Mouse (Mus musculus): ENCODE data around the gene Matn4. TPM values are rescaled to one million over a fixed set of nuclear protein-coding genes. Genes with fewer than 3 reads are reported as not detected.

Gene Matn4
- total RNA-seq, 2 experiments from 2014 or later, result 1.2 to 2.3 TPM

GRCm38 (mm10) chr2:164436961-164437360, 32.0 kb upstream of the Matn4 start:
- intact Hi-C loops (cut with DNase I), result no loop called here
- no peak for DNase-seq

GRCm38 (mm10) chr2:164436215-164436913, 31.4 kb upstream of the Matn4 start:
- intact Hi-C loops (cut with DNase I), result no loop called here
- DNase-seq, result no peak

GRCm38 (mm10) chr2:164435216-164436090, 30.5 kb upstream of the Matn4 start:
- no peak for DNase-seq

GRCm38 (mm10) chr2:164434681-164435080, 29.7 kb upstream of the Matn4 start:
- intact Hi-C loops (cut with DNase I), result no loop called here
- no peak for DNase-seq

More at GRCm38 (mm10) chr2:164435216-164436090, 30.5 kb upstream of the Matn4 start:
- intact Hi-C loops (cut with DNase I), result no loop called here

- intact Hi-C loops (cut with DNase I), result no loop called here
- DNase-seq, result no peak
Observed at GRCm38 (mm10) chr2:164433278-164433895, 28.4 kb upstream of the Matn4 start.

- intact Hi-C loops (cut with DNase I), result no loop called here
- DNase-seq, result peak; percentile 42 to 50
Observed at GRCm38 (mm10) chr2:164432541-164433191, 27.7 kb upstream of the Matn4 start.

- intact Hi-C loops (cut with DNase I), result no loop called here
- no peak for DNase-seq
Observed at GRCm38 (mm10) chr2:164431676-164432465, 26.9 kb upstream of the Matn4 start.

GRCm38 (mm10) chr2:164430697-164431096, 25.7 kb upstream of the Matn4 start:
- intact Hi-C loops (cut with DNase I), result no loop called here
- DNase-seq, result no peak

- intact Hi-C loops (cut with DNase I), result no loop called here
- no peak for DNase-seq
Observed at GRCm38 (mm10) chr2:164429881-164430615, 25.1 kb upstream of the Matn4 start.

- intact Hi-C loops (cut with DNase I), result no loop called here
- DNase-seq, result no peak
Observed at GRCm38 (mm10) chr2:164428451-164428850, 23.5 kb upstream of the Matn4 start.

GRCm38 (mm10) chr2:164426952-164427351, 22.0 kb upstream of the Matn4 start:
- intact Hi-C loops (cut with DNase I), result no loop called here
- no peak for DNase-seq

GRCm38 (mm10) chr2:164426121-164426520, 21.2 kb upstream of the Matn4 start:
- intact Hi-C loops (cut with DNase I), result no loop called here
- no peak for DNase-seq

GRCm38 (mm10) chr2:164425401-164425800, 20.4 kb upstream of the Matn4 start:
- intact Hi-C loops (cut with DNase I), result no loop called here
- DNase-seq, result no peak

- DNase-seq, result no peak
- intact Hi-C loops (cut with DNase I), result no loop called here
Observed at GRCm38 (mm10) chr2:164424406-164424805, 19.4 kb upstream of the Matn4 start.

- no peak for DNase-seq
- intact Hi-C loops (cut with DNase I), result no loop called here
Observed at GRCm38 (mm10) chr2:164423464-164423863, 18.5 kb upstream of the Matn4 start.

GRCm38 (mm10) chr2:164422675-164423393, 17.9 kb upstream of the Matn4 start:
- DNase-seq, result no peak
- intact Hi-C loops (cut with DNase I), result no loop called here

GRCm38 (mm10) chr2:164421979-164422378, 17.0 kb upstream of the Matn4 start:
- DNase-seq, result no peak
- intact Hi-C loops (cut with DNase I), result no loop called here

- no peak for DNase-seq
- intact Hi-C loops (cut with DNase I), result no loop called here
Observed at GRCm38 (mm10) chr2:164421306-164421705, 16.3 kb upstream of the Matn4 start.

GRCm38 (mm10) chr2:164419489-164419888, 14.5 kb upstream of the Matn4 start:
- intact Hi-C loops (cut with DNase I), result no loop called here
- DNase-seq, result no peak
